28 mouse cellular contexts compared by ENCODE assay signal in the genomic region with DNA sequence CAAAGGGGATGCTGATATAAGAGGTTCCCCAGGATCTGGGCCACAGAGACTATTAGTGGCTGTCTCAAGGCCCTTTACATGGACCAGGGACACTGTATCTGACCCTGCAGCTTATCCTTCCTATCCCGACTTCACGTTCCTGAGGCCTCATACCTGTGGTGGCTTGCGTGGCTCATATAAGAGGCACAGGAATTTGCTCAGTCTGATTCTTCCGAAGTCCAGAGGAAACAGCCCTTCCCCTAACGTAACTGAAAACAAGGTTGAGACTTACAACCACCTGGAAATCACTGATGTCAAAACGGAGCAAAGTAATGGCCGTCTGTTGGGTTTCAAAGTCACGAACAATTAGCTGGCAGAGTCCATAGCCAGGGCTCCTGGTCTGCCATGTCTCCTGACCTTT. TPM values are rescaled to one million over a fixed set of nuclear protein-coding genes. Genes with fewer than 3 reads are reported as not detected.
A peak's percentile ranks its signal among the peaks of the same experiment; 100 is the strongest.
DNase-seq lines count a peak whose midpoint lies in the region; ATAC-seq and TF ChIP-seq lines count a peak whose summit lies in the region.
"Had no signal": no experiment of that assay in that cellular context is flagged by ENCODE, and none has a peak within 500 bp of the region (broad histone marks: within the 10 kb centered on the region; RNA-seq: fewer than 3 reads in every experiment).

No protein-coding gene starts in this region.

- 60% methylated on average over 8 of the region's 8 CpGs for WGBS in liver, postnatal 0 days (ENCODE audit: insufficient replicate concordance)
- 83% methylated on average over 8 of the region's 8 CpGs for WGBS in liver, embryonic 11.5 days
- 90% methylated on average over 8 of the region's 8 CpGs for WGBS in midbrain, embryonic 14.5 days

- peak overlapping the region; percentile 62 for H3K4me2 ChIP-seq in liver, postnatal 0 days (ENCODE audit: low read depth, low read length)
- no peak overlapping the region for H3K4me2 ChIP-seq in liver, embryonic 11.5 days
- H3K4me2 ChIP-seq in midbrain, embryonic 14.5 days (ENCODE audit: low read length), result no peak overlapping the region
- H3K4me2 ChIP-seq: heart, embryonic 12.5 days; hindbrain, embryonic 14.5 days; kidney, embryonic 15.5 days; lung, embryonic 15.5 days; midbrain, embryonic 12.5 days; neural tube, embryonic 15.5 days had no signal

- H3K27ac ChIP-seq in liver, postnatal 0 days (ENCODE audit: low read depth), result peak overlapping the region; percentile 70
- no peak overlapping the region for H3K27ac ChIP-seq in liver, embryonic 11.5 days (ENCODE audit: low read depth, low read length)
- peak overlapping the region; percentile 48 for H3K27ac ChIP-seq in brown adipose tissue, adult 24 weeks (replicated peaks; ENCODE audit: low read depth, low read length)
- no peak overlapping the region for H3K27ac ChIP-seq in midbrain, embryonic 14.5 days (replicated peaks; ENCODE audit: low read depth, low read length)
- H3K27ac ChIP-seq: gastrocnemius, adult 2 months; heart, adult 2 months; hindbrain, embryonic 14.5 days; kidney, embryonic 15.5 days; liver, embryonic 14.5 days; lung, embryonic 15.5 days; midbrain, embryonic 12.5 days; neural tube, embryonic 15.5 days had no signal

- no peak for TF ChIP-seq EP300 in liver, postnatal 0 days (IDR thresholded peaks at IDR 0.05; ENCODE audit: low read depth)

- DNase-seq in liver, postnatal 0 days, result no peak
- DNase-seq in liver, embryonic 11.5 days (ENCODE audit: low spot score), result no peak
- peak; percentile 30 for DNase-seq in CD4-positive helper T cell, adult 2 months (ENCODE audit: low read depth, low spot score)
- DNase-seq in splenic B cell, adult 2 months (ENCODE audit: low read depth, low spot score), result peak; percentile 35
- no peak for DNase-seq in kidney, adult 8-10 months
- no peak for DNase-seq in midbrain, embryonic 14.5 days
- DNase-seq: adrenal gland, postnatal 14 days; cerebellum, adult 18-20 months; cerebellum, postnatal 10 days; gastrocnemius, adult 2 months; kidney, adult 11 months; kidney, postnatal 36 days; retina, postnatal 1 day; right cerebral cortex, postnatal 14 days had no signal

- no peak overlapping the region for H3K9ac ChIP-seq in liver, postnatal 0 days (replicated peaks)
- H3K9ac ChIP-seq in liver, embryonic 11.5 days (ENCODE audit: low read depth, low read length), result no peak overlapping the region
- no peak overlapping the region for H3K9ac ChIP-seq in midbrain, embryonic 14.5 days (replicated peaks; ENCODE audit: low read length)
- H3K9ac ChIP-seq: heart, embryonic 12.5 days; hindbrain, embryonic 14.5 days; kidney, embryonic 15.5 days; liver, embryonic 14.5 days; lung, embryonic 15.5 days; midbrain, embryonic 12.5 days; neural tube, embryonic 15.5 days had no signal

- H3K36me3 ChIP-seq in liver, postnatal 0 days (replicated peaks; ENCODE audit: insufficient read depth, low read length), result no peaks in the 10 kb centered on the region
- no peaks in the 10 kb centered on the region for H3K36me3 ChIP-seq in liver, embryonic 11.5 days (ENCODE audit: control insufficient read depth, insufficient read depth, low read length)
- H3K36me3 ChIP-seq in splenic B cell, adult 2 months (ENCODE audit: control insufficient read depth, insufficient read depth, low read length, poor library complexity, severe bottlenecking), result no peaks in the 10 kb centered on the region; the same call in 1 of the 2 replicates
- no peaks in the 10 kb centered on the region for H3K36me3 ChIP-seq in midbrain, embryonic 14.5 days (ENCODE audit: control insufficient read depth, insufficient read depth, low read length)
- H3K36me3 ChIP-seq: heart, embryonic 12.5 days; kidney, embryonic 15.5 days; lung, embryonic 15.5 days; midbrain, embryonic 12.5 days; neural tube, embryonic 15.5 days had no signal

- H3K27me3 ChIP-seq in liver, postnatal 0 days (ENCODE audit: insufficient read depth, low read length), result no peaks in the 10 kb centered on the region
- H3K27me3 ChIP-seq in liver, embryonic 11.5 days (replicated peaks; ENCODE audit: control insufficient read depth, insufficient read depth, low read length), result no peaks in the 10 kb centered on the region
- H3K27me3 ChIP-seq in splenic B cell, adult 2 months (ENCODE audit: control insufficient read depth, insufficient read depth, low read length, poor library complexity, severe bottlenecking), result no peaks in the 10 kb centered on the region
- no peaks in the 10 kb centered on the region for H3K27me3 ChIP-seq in midbrain, embryonic 14.5 days (ENCODE audit: control insufficient read depth, insufficient read depth, low read length)
- H3K27me3 ChIP-seq: heart, embryonic 12.5 days; kidney, embryonic 15.5 days; lung, embryonic 15.5 days; midbrain, embryonic 12.5 days; neural tube, embryonic 15.5 days had no signal

- H3K4me1 ChIP-seq in liver, postnatal 0 days (ENCODE audit: insufficient read depth), result peaks cover 5% of the 10 kb centered on the region
- no peaks in the 10 kb centered on the region for H3K4me1 ChIP-seq in liver, embryonic 11.5 days (replicated peaks; ENCODE audit: control insufficient read depth, insufficient read depth, low read length)
- peaks cover 11% of the 10 kb centered on the region; the same call in 1 of the 2 replicates for H3K4me1 ChIP-seq in brown adipose tissue, adult 24 weeks (ENCODE audit: control insufficient read depth, insufficient read depth, insufficient read length, low read length)
- H3K4me1 ChIP-seq in midbrain, embryonic 14.5 days (ENCODE audit: control insufficient read depth, insufficient read depth, low read length), result no peaks in the 10 kb centered on the region
- H3K4me1 ChIP-seq: kidney, embryonic 15.5 days; lung, embryonic 15.5 days; midbrain, embryonic 12.5 days; neural tube, embryonic 15.5 days had no signal

- H3K9me3 ChIP-seq in liver, postnatal 0 days (ENCODE audit: low read length), result no peaks in the 10 kb centered on the region
- H3K9me3 ChIP-seq in liver, embryonic 11.5 days (ENCODE audit: control insufficient read depth, low read length), result no peaks in the 10 kb centered on the region
- H3K9me3 ChIP-seq in midbrain, embryonic 14.5 days (ENCODE audit: control insufficient read depth, low read length), result no peaks in the 10 kb centered on the region
- H3K9me3 ChIP-seq: heart, embryonic 12.5 days; kidney, embryonic 15.5 days; lung, embryonic 15.5 days; megakaryocyte, embryonic 14.5 days; midbrain, embryonic 12.5 days; neural tube, embryonic 15.5 days had no signal

- no peak for ATAC-seq in liver, postnatal 0 days
- ATAC-seq in liver, embryonic 11.5 days (replicated peaks; ENCODE audit: low FRiP score), result no peak
- ATAC-seq in midbrain, embryonic 14.5 days (ENCODE audit: low FRiP score, low TSS enrichment), result no peak
- ATAC-seq: forebrain, embryonic 16.5 days had no signal

- TF ChIP-seq CTCF in liver, postnatal 0 days (IDR thresholded peaks at IDR 0.05; ENCODE audit: low read depth), result no peak

- H3K4me3 ChIP-seq in liver, postnatal 0 days (ENCODE audit: low read depth, low read length), result 0 out of 2 replicates have a peak overlapping the region, but pooled peaks have one; percentile 26
- H3K4me3 ChIP-seq in liver, embryonic 11.5 days (ENCODE audit: low read depth, low read length), result no peak overlapping the region
- H3K4me3 ChIP-seq in brown adipose tissue, adult 24 weeks (ENCODE audit: insufficient read depth, low read depth, low read length), result no peak overlapping the region
- no peak overlapping the region for H3K4me3 ChIP-seq in midbrain, embryonic 14.5 days (replicated peaks; ENCODE audit: low read depth, low read length)
- H3K4me3 ChIP-seq: erythroblast, embryonic 14.5 days; gastrocnemius, adult 2 months; heart, adult 2 months; heart, embryonic 12.5 days; kidney, embryonic 15.5 days; lung, embryonic 15.5 days; midbrain, embryonic 12.5 days; neural tube, embryonic 15.5 days had no signal

RNA-seq across cellular contexts. Expression of gene Zfp831, which starts 30.1 kb away (rescaled TPM):
- 0.04 and 0.07 TPM in 2 replicates for polyA plus RNA-seq in liver, postnatal 0 days (2015; fragmentation: Nextera tagmentation; extraction: Ambion mirVana)
- 0.01 TPM in 1 of 2 replicates, not detected in the other for polyA plus RNA-seq in liver, embryonic 11.5 days (2014; fragmentation: Nextera tagmentation; extraction: Ambion mirVana)
- not detected in 2 replicates for polyA plus RNA-seq in brown adipose tissue, adult 24 weeks (2012; ENCODE audit: insufficient read depth, insufficient read length, missing spikeins)
- not detected in 2 replicates for polyA plus RNA-seq in midbrain, embryonic 14.5 days (2014; fragmentation: Nextera tagmentation; extraction: Ambion mirVana)
- polyA plus RNA-seq: embryonic facial prominence, embryonic 14.5 days; erythroblast, embryonic 14.5 days; forebrain, embryonic 11.5 days; forebrain, embryonic 16.5 days; heart, embryonic 12.5 days; hindbrain, embryonic 14.5 days; kidney, embryonic 15.5 days had no signal

Comparison
In these comparisons a context has a peak if more than half of its experiments do, and no peak if none do; other contexts are left out.
1. H3K27ac ChIP-seq: peak in liver, postnatal 0 days (single experiment) and brown adipose tissue, adult 24 weeks (single experiment); none in liver, embryonic 11.5 days (single experiment) and midbrain, embryonic 14.5 days (single experiment).
2. DNase-seq: peak in CD4-positive helper T cell, adult 2 months (single experiment) and splenic B cell, adult 2 months (single experiment); none in liver, postnatal 0 days (single experiment), liver, embryonic 11.5 days (single experiment), kidney, adult 8-10 months (0 of 2) and midbrain, embryonic 14.5 days (single experiment).